10 mouse cellular contexts compared by ENCODE assay signal in the genomic region with DNA sequence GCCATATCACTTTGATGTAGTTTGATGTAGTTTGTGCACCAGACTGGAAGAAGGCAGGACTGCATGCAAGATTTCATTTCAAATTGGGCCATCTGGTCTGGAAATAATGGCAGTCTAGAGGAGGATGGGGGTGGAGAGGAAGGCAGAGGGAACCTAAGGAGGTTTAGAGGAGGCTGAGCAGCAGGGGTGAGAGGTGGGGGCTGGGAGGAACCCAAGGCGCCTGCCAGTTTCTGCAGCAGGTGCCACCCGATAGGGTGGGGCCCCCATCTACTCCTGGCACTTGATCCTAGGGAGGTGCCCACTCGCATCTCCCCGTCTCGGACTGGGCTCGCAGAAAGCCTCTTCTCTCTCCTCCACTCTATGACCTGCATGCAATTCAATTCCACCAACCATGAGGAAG. TPM values are rescaled to one million over a fixed set of nuclear protein-coding genes. Genes with fewer than 3 reads are reported as not detected.
DNase-seq lines count a peak whose midpoint lies in the region; ATAC-seq lines count a peak whose summit lies in the region.
"Had no signal": no experiment of that assay in that cellular context is flagged by ENCODE, and none has a peak within 500 bp of the region (broad histone marks: within the 10 kb centered on the region; RNA-seq: fewer than 3 reads in every experiment).

No protein-coding gene starts in this region.

- no peaks in the 10 kb centered on the region for H3K36me3 ChIP-seq in macrophage (ENCODE audit: inconsistent target)
- no peaks in the 10 kb centered on the region for H3K36me3 ChIP-seq in neural tube, embryonic 15.5 days
- H3K36me3 ChIP-seq: heart, embryonic 15.5 days; lung, embryonic 15.5 days had no signal

- H3K9me3 ChIP-seq in neural tube, embryonic 15.5 days (replicated peaks) = no peaks in the 10 kb centered on the region
- H3K9me3 ChIP-seq: heart, embryonic 15.5 days; lung, embryonic 15.5 days had no signal

- no peaks in the 10 kb centered on the region for H3K79me2 ChIP-seq in macrophage (ENCODE audit: inconsistent target)

- no peaks in the 10 kb centered on the region for H3K27me3 ChIP-seq in neural tube, embryonic 15.5 days (replicated peaks)
- H3K27me3 ChIP-seq: heart, embryonic 15.5 days; lung, embryonic 15.5 days had no signal

- ATAC-seq in frontal cortex, adult (ENCODE audit: low TSS enrichment) = peak; percentile 38
- no peak for ATAC-seq in neural tube, embryonic 15.5 days (ENCODE audit: low FRiP score)

- peaks cover 24% of the 10 kb centered on the region for H3K4me1 ChIP-seq in neural tube, embryonic 15.5 days

- H3K4me3 ChIP-seq in macrophage (ENCODE audit: inconsistent target) = no peak overlapping the region
- no peak overlapping the region for H3K4me3 ChIP-seq in neural tube, embryonic 15.5 days (replicated peaks)
- H3K4me3 ChIP-seq: heart, embryonic 15.5 days; lung, embryonic 15.5 days had no signal

- H3K27ac ChIP-seq in macrophage = peak overlapping the region; percentile 13; the same call in 1 of the 2 replicates
- no peak overlapping the region for H3K27ac ChIP-seq in neural tube, embryonic 15.5 days (replicated peaks)
- H3K27ac ChIP-seq: lung, embryonic 15.5 days had no signal

- DNase-seq in frontal cortex, postnatal 25 days (ENCODE audit: low spot score in 2 of 2) = no peak
- DNase-seq in right cerebral cortex, postnatal 25 days = peak; percentile 45
- no peak for DNase-seq in right cerebral cortex, postnatal 4 days
- peak; percentile 41 to 64 for DNase-seq in thymus, postnatal 36 days
- DNase-seq in frontal cortex, postnatal 10 days (ENCODE audit: low spot score in 2 of 2) = no peak

- WGBS in macrophage (ENCODE audit: missing documents) = 60% methylated on average over 6 of the region's 6 CpGs
- 85% methylated on average over 6 of the region's 6 CpGs for WGBS in neural tube, embryonic 15.5 days

- H3K4me2 ChIP-seq in neural tube, embryonic 15.5 days = no peak overlapping the region
- H3K4me2 ChIP-seq: heart, embryonic 15.5 days; lung, embryonic 15.5 days had no signal

- H3K9ac ChIP-seq in neural tube, embryonic 15.5 days (replicated peaks) = no peak overlapping the region
- H3K9ac ChIP-seq: heart, embryonic 15.5 days; lung, embryonic 15.5 days had no signal

RNA-seq across cellular contexts. Expression of gene Slc16a1, which starts 33.1 kb away (rescaled TPM):
- total RNA-seq in macrophage (2018; cell fraction: chromatin; rRNA removed) = 1 to 10 TPM in 5 of 26 experiments, under 1 TPM in 19, not detected in 2; 0.13 to 3.5 (median 0.58) TPM
- 10 to 100 TPM in 1 of 26 experiments, 1 to 10 TPM in 25; 1.5 to 10.7 (median 3.8) TPM for total RNA-seq in macrophage (2018; cell fraction: cytosol; rRNA removed)
- total RNA-seq in macrophage (2018; cell fraction: nucleus; rRNA removed) = 10 to 100 TPM in 2 of 26 experiments, 1 to 10 TPM in 24; 1.8 to 15.6 (median 4.2) TPM
- polyA plus RNA-seq in macrophage (2018) = 3.7 to 13.7 TPM (median 4.0 TPM) in 3 replicates
- polyA plus RNA-seq in neural tube, embryonic 15.5 days (2015; fragmentation: Nextera tagmentation; extraction: Ambion mirVana) = 10.5 and 16.8 TPM in 2 replicates

Comparison
In these comparisons a context has a peak if more than half of its experiments do, and no peak if none do; other contexts are left out.
1. DNase-seq: peak in right cerebral cortex, postnatal 25 days (single experiment) and thymus, postnatal 36 days (2 of 2); none in frontal cortex, postnatal 25 days (0 of 2), right cerebral cortex, postnatal 4 days (single experiment) and frontal cortex, postnatal 10 days (0 of 2).